Mouse (Mus musculus): ENCODE measurements at regions not wholly inside any gene's neighbourhood (a gene's known extent, or its start where the extent isn't known, plus 50 kb on each side); places are given as distances from the start of the nearest gene placed in this dataset.
"Not testable (repeated sequence)": the region's sequence is repeated elsewhere in the genome, so short reads cannot be mapped to it uniquely, and the experiment has no call there.

DNA sequence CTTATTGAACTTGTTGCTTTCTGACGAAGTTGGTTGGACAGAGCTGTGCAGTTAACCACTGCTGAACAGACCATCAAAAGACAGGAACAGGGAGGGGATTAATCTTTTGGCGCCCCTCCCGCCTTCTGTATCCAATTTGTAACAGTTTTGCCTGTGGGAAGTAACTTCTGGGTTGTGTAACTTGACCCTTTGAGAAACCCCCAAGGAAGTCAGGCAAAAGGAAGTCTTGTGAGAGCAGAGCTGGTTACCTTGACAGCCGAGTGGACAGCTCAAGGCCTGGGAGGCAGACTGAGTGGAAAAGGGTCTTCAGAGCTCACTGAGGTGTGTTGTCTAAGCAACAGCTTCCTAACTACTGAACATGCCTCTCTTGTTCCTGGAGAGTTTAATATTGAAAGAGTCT, 75.8 kb upstream of the Hao2 start:
- 38% methylated on average over 4 of the region's 4 CpGs for WGBS (ENCODE audit: insufficient replicate concordance)
- TF ChIP-seq CTCF (IDR thresholded peaks at IDR 0.05; ENCODE audit: low read depth): no peak
- no peak for TF ChIP-seq EP300 (IDR thresholded peaks at IDR 0.05; ENCODE audit: low read depth)
- Histone ChIP-seq H3K4me1 (ENCODE audit: insufficient read depth) (no peaks in the 10 kb centered on the region), H3K9me3 (ENCODE audit: low read length) (no peaks in the 10 kb centered on the region), H3K27ac (ENCODE audit: low read depth) (no peak overlapping the region), H3K4me3 (ENCODE audit: low read depth, low read length) (no peak overlapping the region), H3K9ac (replicated peaks) (no peak overlapping the region), H3K27me3 (ENCODE audit: insufficient read depth, low read length) (no peaks in the 10 kb centered on the region), H3K4me2 (ENCODE audit: low read depth, low read length) (no peak overlapping the region), H3K36me3 (replicated peaks; ENCODE audit: insufficient read depth, low read length) (no peaks in the 10 kb centered on the region)
- no peak for ATAC-seq
- no peak for DNase-seq

DNA sequence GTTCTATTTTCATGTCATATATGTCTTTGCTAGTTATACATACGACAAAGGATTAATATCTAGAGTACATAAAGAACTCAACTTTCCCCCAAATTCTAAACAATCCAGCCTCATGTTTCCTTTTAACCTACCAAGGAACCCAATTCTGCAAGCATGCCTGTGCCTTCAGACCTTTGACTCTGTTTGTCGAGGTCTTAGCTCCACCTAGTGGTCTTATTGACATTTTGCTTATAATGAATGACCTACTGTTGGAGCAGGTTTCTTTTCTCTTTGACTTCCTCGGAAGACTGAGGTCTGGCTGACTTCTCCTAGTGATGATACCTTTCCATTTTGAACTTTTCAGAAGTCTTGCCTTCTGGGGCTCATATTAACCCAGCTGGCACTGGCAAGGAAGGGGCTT, 82.7 kb upstream of the Hao2 start:
- H3K36me3 ChIP-seq (replicated peaks; ENCODE audit: insufficient read depth, low read length): no peaks in the 10 kb centered on the region
- H3K9me3 ChIP-seq (ENCODE audit: low read length): no peaks in the 10 kb centered on the region
- H3K4me2 ChIP-seq (ENCODE audit: low read depth, low read length): no peak overlapping the region
- no peaks in the 10 kb centered on the region for H3K27me3 ChIP-seq (ENCODE audit: insufficient read depth, low read length)
- DNase-seq (no peak), ATAC-seq (no peak)
- H3K9ac ChIP-seq (replicated peaks): no peak overlapping the region
- TF ChIP-seq EP300 (IDR thresholded peaks at IDR 0.05; ENCODE audit: low read depth) (no peak), CTCF (IDR thresholded peaks at IDR 0.05; ENCODE audit: low read depth) (peak; percentile 72)
- no peak overlapping the region for H3K4me3 ChIP-seq (ENCODE audit: low read depth, low read length)
- H3K27ac ChIP-seq (ENCODE audit: low read depth): no peak overlapping the region
- WGBS (ENCODE audit: insufficient replicate concordance): 6% methylated on average over 3 of the region's 3 CpGs
- no peaks in the 10 kb centered on the region for H3K4me1 ChIP-seq (ENCODE audit: insufficient read depth)

- WGBS (ENCODE audit: insufficient replicate concordance): 95% methylated on average over 1 of the region's 1 CpGs
- Histone ChIP-seq H3K4me2 (ENCODE audit: low read depth, low read length) (no peak overlapping the region), H3K9ac (replicated peaks) (no peak overlapping the region), H3K4me1 (ENCODE audit: insufficient read depth) (no peaks in the 10 kb centered on the region), H3K9me3 (ENCODE audit: low read length) (no peaks in the 10 kb centered on the region), H3K36me3 (replicated peaks; ENCODE audit: insufficient read depth, low read length) (no peaks in the 10 kb centered on the region), H3K27ac (ENCODE audit: low read depth) (no peak overlapping the region), H3K27me3 (ENCODE audit: insufficient read depth, low read length) (no peaks in the 10 kb centered on the region), H3K4me3 (ENCODE audit: low read depth, low read length) (no peak overlapping the region)
- DNase-seq (no peak), ATAC-seq (no peak)
- TF ChIP-seq CTCF (IDR thresholded peaks at IDR 0.05; ENCODE audit: low read depth) (no peak), EP300 (IDR thresholded peaks at IDR 0.05; ENCODE audit: low read depth) (no peak)
Observed at GRCm38 (mm10) chr3:98982787-98983186, 89.7 kb upstream of the Hao2 start.

DNA sequence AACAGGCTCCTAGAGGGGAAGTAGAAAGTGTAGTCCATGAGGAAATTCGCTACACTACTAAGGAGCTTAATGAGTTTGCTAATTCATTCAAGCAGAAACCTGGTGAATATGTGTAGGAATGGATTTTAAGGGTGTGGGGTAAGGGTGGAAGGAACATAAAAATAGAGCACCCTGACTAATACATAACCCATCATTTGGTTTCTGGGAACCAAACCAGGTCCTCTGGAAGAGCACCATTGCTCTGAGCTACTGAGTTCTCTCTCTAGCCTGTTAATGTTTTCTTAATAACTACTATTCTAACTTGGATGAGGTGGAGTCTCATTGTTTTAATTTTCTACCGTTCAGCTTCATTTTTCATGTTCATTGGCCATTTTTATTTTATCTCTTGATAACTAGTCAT, 94.2 kb upstream of the Hao2 start:
- 65% methylated on average over 2 of the region's 2 CpGs for WGBS (ENCODE audit: insufficient replicate concordance)
- H3K4me3 ChIP-seq (ENCODE audit: low read depth, low read length): not testable (repeated sequence)

DNA sequence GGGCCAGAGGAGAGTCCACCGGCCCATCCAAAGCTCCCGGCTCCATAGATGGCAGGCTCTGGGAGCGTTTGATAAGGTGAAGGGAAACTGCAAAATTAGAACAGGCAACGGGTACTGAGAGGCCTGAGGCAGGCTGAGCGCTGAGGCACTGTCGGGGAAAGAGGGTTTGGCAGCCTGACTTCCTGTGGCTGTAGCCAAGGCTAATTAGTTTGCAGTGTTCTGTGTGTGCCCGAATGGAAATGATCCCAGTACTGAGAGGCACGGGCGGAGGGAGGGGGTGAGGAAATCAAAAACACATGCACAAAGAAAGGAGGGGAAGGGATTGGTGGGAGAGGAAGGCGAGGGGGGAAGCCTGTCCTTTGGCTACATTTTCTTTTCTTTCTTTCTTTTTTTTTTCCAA, 97.8 kb upstream of the Hao2 start:
- DNase-seq (no peak), ATAC-seq (no peak)
- Histone ChIP-seq H3K27ac (ENCODE audit: low read depth) (no peak overlapping the region), H3K9me3 (ENCODE audit: low read length) (no peaks in the 10 kb centered on the region), H3K4me2 (ENCODE audit: low read depth, low read length) (no peak overlapping the region), H3K4me3 (ENCODE audit: low read depth, low read length) (no peak overlapping the region), H3K9ac (replicated peaks) (no peak overlapping the region), H3K27me3 (ENCODE audit: insufficient read depth, low read length) (no peaks in the 10 kb centered on the region), H3K36me3 (replicated peaks; ENCODE audit: insufficient read depth, low read length) (no peaks in the 10 kb centered on the region), H3K4me1 (ENCODE audit: insufficient read depth) (no peaks in the 10 kb centered on the region)
- 27% methylated on average over 10 of the region's 10 CpGs for WGBS (ENCODE audit: insufficient replicate concordance)
- TF ChIP-seq EP300 (IDR thresholded peaks at IDR 0.05; ENCODE audit: low read depth) (no peak), CTCF (IDR thresholded peaks at IDR 0.05; ENCODE audit: low read depth) (no peak)

More for the DNA sequence above, 94.2 kb upstream of the Hao2 start:
- H3K9ac ChIP-seq (replicated peaks); H3K4me2 ChIP-seq (ENCODE audit: low read depth, low read length); H3K27ac ChIP-seq (ENCODE audit: low read depth); H3K36me3 ChIP-seq (replicated peaks; ENCODE audit: insufficient read depth, low read length); ATAC-seq; DNase-seq; H3K9me3 ChIP-seq (ENCODE audit: low read length); H3K27me3 ChIP-seq (ENCODE audit: insufficient read depth, low read length); H3K4me1 ChIP-seq (ENCODE audit: insufficient read depth): not testable (repeated sequence)

GRCm38 (mm10) chr3:98991276-98991675, 98.2 kb upstream of the Hao2 start:
- no peak overlapping the region for H3K4me2 ChIP-seq (ENCODE audit: low read depth, low read length)
- H3K4me1 ChIP-seq (ENCODE audit: insufficient read depth): no peaks in the 10 kb centered on the region
- TF ChIP-seq CTCF (IDR thresholded peaks at IDR 0.05; ENCODE audit: low read depth): no peak
- TF ChIP-seq EP300 (IDR thresholded peaks at IDR 0.05; ENCODE audit: low read depth): no peak
- no peaks in the 10 kb centered on the region for H3K27me3 ChIP-seq (ENCODE audit: insufficient read depth, low read length)
- ATAC-seq (no peak), DNase-seq (no peak)
- H3K4me3 ChIP-seq (ENCODE audit: low read depth, low read length): no peak overlapping the region
- no peak overlapping the region for H3K9ac ChIP-seq (replicated peaks)
- H3K36me3 ChIP-seq (replicated peaks; ENCODE audit: insufficient read depth, low read length): no peaks in the 10 kb centered on the region
- 68% methylated on average over 6 of the region's 6 CpGs for WGBS (ENCODE audit: insufficient replicate concordance)
- no peaks in the 10 kb centered on the region for H3K9me3 ChIP-seq (ENCODE audit: low read length)
- no peak overlapping the region for H3K27ac ChIP-seq (ENCODE audit: low read depth)

GRCm38 (mm10) chr3:98994086-98994485, 101.0 kb upstream of the Hao2 start:
- Histone ChIP-seq H3K27me3 (ENCODE audit: insufficient read depth, low read length) (no peaks in the 10 kb centered on the region), H3K4me3 (ENCODE audit: low read depth, low read length) (no peak overlapping the region), H3K9ac (replicated peaks) (no peak overlapping the region), H3K27ac (ENCODE audit: low read depth) (no peak overlapping the region), H3K4me1 (ENCODE audit: insufficient read depth) (no peaks in the 10 kb centered on the region), H3K36me3 (replicated peaks; ENCODE audit: insufficient read depth, low read length) (no peaks in the 10 kb centered on the region), H3K4me2 (ENCODE audit: low read depth, low read length) (no peak overlapping the region), H3K9me3 (ENCODE audit: low read length) (no peaks in the 10 kb centered on the region)
- no peak for DNase-seq
- no peak for ATAC-seq
- TF ChIP-seq EP300 (IDR thresholded peaks at IDR 0.05; ENCODE audit: low read depth) (no peak), CTCF (IDR thresholded peaks at IDR 0.05; ENCODE audit: low read depth) (no peak)
